Mouse (Mus musculus): Measurements from ENCODE around the gene Espn.

Gene Espn

GRCm38 (mm10) chr4:152121183-152121505 lies 31.0 kb downstream of the Espn start:
- DNase-seq = no peak

- no peak for DNase-seq
Observed at GRCm38 (mm10) chr4:152120311-152121182, 31.6 kb downstream of the Espn start.

GRCm38 (mm10) chr4:152119396-152120292 lies 32.5 kb downstream of the Espn start:
- DNase-seq = no peak

- DNase-seq = no peak
Observed at GRCm38 (mm10) chr4:152117538-152117937, 34.6 kb downstream of the Espn start.

- DNase-seq = no peak
Observed at GRCm38 (mm10) chr4:152115921-152116612, 36.1 kb downstream of the Espn start, which contains the start of gene Tnfrsf25. TSS of gene Tnfrsf25 (plus strand) at chr4:152115934.

- no peak for DNase-seq
Observed at GRCm38 (mm10) chr4:152114080-152114479, 38.1 kb downstream of the Espn start.

GRCm38 (mm10) chr4:152112329-152112728 lies 39.8 kb downstream of the Espn start:
- no peak for DNase-seq

- DNase-seq = no peak
Observed at GRCm38 (mm10) chr4:152110689-152111088, 41.5 kb downstream of the Espn start.

- DNase-seq = no peak
Observed at GRCm38 (mm10) chr4:152109509-152109908, 42.7 kb downstream of the Espn start.

- no peak for DNase-seq
Observed at GRCm38 (mm10) chr4:152108673-152109072, 43.5 kb downstream of the Espn start.

- peak; percentile 8 to 32 for DNase-seq
Observed at GRCm38 (mm10) chr4:152107971-152108509, 44.1 kb downstream of the Espn start.

GRCm38 (mm10) chr4:152107493-152107892 lies 44.7 kb downstream of the Espn start:
- DNase-seq = peak in 1 of 2 experiments; percentile 11

GRCm38 (mm10) chr4:152106746-152107145 lies 45.4 kb downstream of the Espn start:
- DNase-seq = no peak

- DNase-seq = peak; percentile 74 to 75
Observed at GRCm38 (mm10) chr4:152103025-152103424, 49.1 kb downstream of the Espn start.

GRCm38 (mm10) chr4:152101921-152102320 lies 50.2 kb downstream of the Espn start:
- no peak for DNase-seq

GRCm38 (mm10) chr4:152101081-152101653 lies 51.0 kb downstream of the Espn start:
- DNase-seq = no peak

GRCm38 (mm10) chr4:152100541-152100940 lies 51.6 kb downstream of the Espn start:
- DNase-seq = no peak

GRCm38 (mm10) chr4:152097911-152098799 lies 54.0 kb downstream of the Espn start:
- DNase-seq = peak in 1 of 2 experiments; percentile 19

GRCm38 (mm10) chr4:152096927-152097326 lies 55.2 kb downstream of the Espn start:
- no peak for DNase-seq

GRCm38 (mm10) chr4:152095937-152096910 lies 55.9 kb downstream of the Espn start:
- DNase-seq = peak; percentile 63 to 67
